Mouse (Mus musculus) small intestine, adult 2 months (tissue): ENCODE data around the gene Bcor.

Source experiments
- CTCF ChIP-seq: fragments of 200-500 bp; IDR thresholded peaks from 2 replicates; pipeline ENCODE4 v1.5.1; 2012; ENCODE audit warnings: low read depth, mild to moderate bottlenecking, control low read depth, inconsistent platforms, low read length, moderate library complexity, mixed read lengths; ENCODE audit not compliant: insufficient replicate concordance, insufficient read length; ENCODE audit errors: extremely low read depth
- POLR2A ChIP-seq: fragments of 200-500 bp; IDR thresholded peaks from 2 replicates; pipeline ENCODE4 v1.6.1; 2012; ENCODE audit warnings: low read depth, mild to moderate bottlenecking, control low read depth, inconsistent platforms, low read length, moderate library complexity

DNA sequence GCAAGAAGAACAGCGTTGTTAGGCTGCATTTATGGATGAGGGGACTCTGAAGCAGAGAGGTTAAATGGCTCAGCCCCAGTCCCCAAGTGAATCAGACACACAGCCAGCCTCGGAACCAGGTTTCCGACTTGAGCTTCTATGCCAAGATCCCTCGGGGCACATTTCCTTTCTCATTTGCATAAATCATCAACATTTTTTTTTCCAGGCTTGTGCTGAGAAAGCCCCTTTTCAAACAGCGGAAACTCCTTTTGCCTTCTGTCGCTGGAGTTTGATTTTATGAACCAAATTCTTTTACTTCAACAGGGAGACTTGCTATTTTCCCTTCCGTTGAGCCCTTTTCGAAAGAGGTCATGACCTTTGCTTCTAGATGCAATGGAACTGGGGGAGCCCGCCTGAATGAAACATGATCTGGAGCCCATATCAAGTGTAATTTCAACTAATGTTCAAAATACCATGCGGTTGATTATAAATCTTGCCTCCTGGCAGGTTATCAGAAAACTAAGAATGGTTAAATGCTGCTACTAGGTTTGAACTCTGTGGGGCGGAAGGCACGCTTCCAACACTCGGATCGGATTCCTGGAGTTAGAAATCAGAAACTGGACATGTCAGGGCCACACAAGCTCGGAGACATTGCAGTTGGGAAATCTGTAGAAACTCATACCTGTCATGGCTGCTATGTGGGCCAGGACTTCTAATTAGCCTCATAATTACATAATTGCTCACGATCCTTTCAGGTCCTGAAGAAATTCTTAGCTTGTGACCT lies 15.2 kb upstream of the Bcor start:
- TF ChIP-seq CTCF (no peak), POLR2A (no peak)
